Mouse (Mus musculus): ENCODE data around the gene Elf1. TPM values are rescaled to one million over a fixed set of nuclear protein-coding genes. Genes with fewer than 3 reads are reported as not detected.
"Not testable (repeated sequence)": the region's sequence is repeated elsewhere in the genome, so short reads cannot be mapped to it uniquely, and the experiment has no call there.

Gene Elf1
- 69.9 and 74.0 TPM in 2 replicates for polyA plus RNA-seq (2012; ENCODE audit: insufficient read depth, insufficient read length, missing spikeins)

DNA sequence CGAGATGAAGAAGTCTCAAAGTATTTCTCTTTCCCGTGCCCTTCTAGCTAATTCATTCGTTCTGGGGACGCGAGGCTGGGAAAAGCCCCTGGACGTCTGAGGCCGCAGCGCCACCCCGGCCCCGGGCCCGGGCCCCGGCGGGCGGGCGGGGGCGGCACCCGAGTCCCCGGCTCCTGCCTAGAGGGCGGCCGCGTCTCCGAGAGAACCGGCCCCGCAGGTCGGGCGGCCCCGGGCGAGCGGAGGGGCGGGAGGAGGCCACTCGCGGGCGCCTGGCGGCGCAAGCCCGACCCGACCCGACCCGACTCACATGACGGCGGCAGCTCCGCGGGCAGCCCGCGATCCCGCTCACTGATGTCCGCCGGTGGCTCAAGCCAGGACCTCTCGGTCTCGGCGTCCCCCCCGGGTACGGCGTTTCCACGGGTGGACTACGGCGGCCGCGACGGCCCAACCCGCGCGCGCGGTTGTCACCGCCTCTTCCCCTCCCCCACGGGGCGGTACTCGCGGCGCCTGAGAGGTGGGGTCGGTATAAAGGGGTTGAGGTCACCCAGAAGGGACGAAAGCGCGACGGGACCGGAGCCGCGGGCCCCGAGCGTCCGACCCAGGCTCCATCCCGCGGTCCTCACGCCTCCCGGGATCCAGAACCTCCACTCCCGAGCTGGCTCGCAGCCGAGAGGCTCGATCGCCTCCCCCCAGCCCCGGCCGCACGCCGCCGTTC is at the start of gene Elf1:
Elf1 (plus strand) TSS at position 571 of the 715 bp plus-strand sequence.
- Histone ChIP-seq H3K4me1 (ENCODE audit: control insufficient read depth, insufficient read depth, low read length) (peaks cover 27% of the 10 kb centered on the region), H3K27ac (ENCODE audit: insufficient read depth, low read depth, low read length) (peak within 1 kb of the TSS; percentile 97), H3K4me3 (ENCODE audit: insufficient read depth, low read length) (peak within 1 kb of the TSS; percentile 96)
- TF ChIP-seq POLR2A (IDR thresholded peaks at IDR 0.05; ENCODE audit: borderline replicate concordance, low read depth, low read length): 0 out of 2 replicates have a peak, but pooled peaks have one; percentile 12
- TF ChIP-seq CTCF (IDR thresholded peaks at IDR 0.05; ENCODE audit: low read depth, low read length): no peak

- no peak overlapping the region for H3K27ac ChIP-seq (ENCODE audit: insufficient read depth, low read depth, low read length)
- TF ChIP-seq CTCF (IDR thresholded peaks at IDR 0.05; ENCODE audit: low read depth, low read length) (no peak), POLR2A (IDR thresholded peaks at IDR 0.05; ENCODE audit: borderline replicate concordance, low read depth, low read length) (no peak)
- no peaks in the 10 kb centered on the region; the same call in 1 of the 2 replicates for H3K4me1 ChIP-seq (ENCODE audit: control insufficient read depth, insufficient read depth, low read length)
- H3K4me3 ChIP-seq (ENCODE audit: insufficient read depth, low read length): no peak overlapping the region
Measured at GRCm38 (mm10) chr14:79434068-79434467, 46.9 kb upstream of the Elf1 start.

GRCm38 (mm10) chr14:79440655-79441054 is 40.3 kb upstream of the Elf1 start:
- Histone ChIP-seq H3K4me1 (ENCODE audit: control insufficient read depth, insufficient read depth, low read length) (peaks cover 10% of the 10 kb centered on the region), H3K27ac (ENCODE audit: insufficient read depth, low read depth, low read length) (no peak overlapping the region), H3K4me3 (ENCODE audit: insufficient read depth, low read length) (no peak overlapping the region)
- TF ChIP-seq CTCF (IDR thresholded peaks at IDR 0.05; ENCODE audit: low read depth, low read length): no peak
- TF ChIP-seq POLR2A (IDR thresholded peaks at IDR 0.05; ENCODE audit: borderline replicate concordance, low read depth, low read length): no peak

- peak overlapping the region; percentile 49 for H3K27ac ChIP-seq (ENCODE audit: insufficient read depth, low read depth, low read length)
Measured at GRCm38 (mm10) chr14:79441441-79441840, 39.6 kb upstream of the Elf1 start.

DNA sequence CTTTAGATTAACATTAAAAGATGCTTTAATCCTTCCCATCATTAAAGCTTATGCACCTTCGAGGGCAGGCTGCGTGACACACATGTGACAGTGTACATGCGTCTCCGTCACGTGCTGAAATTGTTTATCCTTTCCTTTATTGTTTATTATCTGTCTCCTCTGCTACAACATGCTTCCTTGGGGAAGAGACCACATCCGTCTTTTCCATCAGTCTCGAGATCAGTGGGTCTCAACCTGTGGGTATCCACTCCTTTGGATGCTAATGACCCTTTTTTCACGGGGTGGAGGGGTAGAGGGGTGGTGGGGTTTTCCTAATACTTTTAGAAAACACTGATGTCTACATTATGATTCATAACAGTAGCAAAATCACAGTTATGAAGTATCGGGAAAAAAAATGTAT is 36.4 kb upstream of the Elf1 start:
- Histone ChIP-seq H3K4me1 (ENCODE audit: control insufficient read depth, insufficient read depth, low read length) (peaks cover 10% of the 10 kb centered on the region), H3K27ac (ENCODE audit: insufficient read depth, low read depth, low read length) (no peak overlapping the region), H3K4me3 (ENCODE audit: insufficient read depth, low read length) (no peak overlapping the region)
- TF ChIP-seq CTCF (IDR thresholded peaks at IDR 0.05; ENCODE audit: low read depth, low read length) (no peak), POLR2A (IDR thresholded peaks at IDR 0.05; ENCODE audit: borderline replicate concordance, low read depth, low read length) (no peak)

More at GRCm38 (mm10) chr14:79441441-79441840, 39.6 kb upstream of the Elf1 start:
- Histone ChIP-seq H3K4me1 (ENCODE audit: control insufficient read depth, insufficient read depth, low read length) (peaks cover 10% of the 10 kb centered on the region), H3K4me3 (ENCODE audit: insufficient read depth, low read length) (no peak overlapping the region)
- TF ChIP-seq POLR2A (IDR thresholded peaks at IDR 0.05; ENCODE audit: borderline replicate concordance, low read depth, low read length) (no peak), CTCF (IDR thresholded peaks at IDR 0.05; ENCODE audit: low read depth, low read length) (no peak)

GRCm38 (mm10) chr14:79445055-79445620 is 35.9 kb upstream of the Elf1 start:
- no peak overlapping the region for H3K27ac ChIP-seq (ENCODE audit: insufficient read depth, low read depth, low read length)
- H3K4me3 ChIP-seq (ENCODE audit: insufficient read depth, low read length): no peak overlapping the region
- peaks cover 10% of the 10 kb centered on the region for H3K4me1 ChIP-seq (ENCODE audit: control insufficient read depth, insufficient read depth, low read length)
- TF ChIP-seq POLR2A (IDR thresholded peaks at IDR 0.05; ENCODE audit: borderline replicate concordance, low read depth, low read length) (no peak), CTCF (IDR thresholded peaks at IDR 0.05; ENCODE audit: low read depth, low read length) (no peak)

GRCm38 (mm10) chr14:79451681-79452590 is 29.1 kb upstream of the Elf1 start, which contains the start of gene Kbtbd6:
Gene Kbtbd6, plus strand, starts transcription at chr14:79451835.
- H3K4me3 ChIP-seq (ENCODE audit: insufficient read depth, low read length): peak within 1 kb of the TSS; percentile 85
- peak within 1 kb of the TSS; percentile 57 for H3K27ac ChIP-seq (ENCODE audit: insufficient read depth, low read depth, low read length)
- not testable (repeated sequence) for H3K4me1 ChIP-seq (ENCODE audit: control insufficient read depth, insufficient read depth, low read length)

DNA sequence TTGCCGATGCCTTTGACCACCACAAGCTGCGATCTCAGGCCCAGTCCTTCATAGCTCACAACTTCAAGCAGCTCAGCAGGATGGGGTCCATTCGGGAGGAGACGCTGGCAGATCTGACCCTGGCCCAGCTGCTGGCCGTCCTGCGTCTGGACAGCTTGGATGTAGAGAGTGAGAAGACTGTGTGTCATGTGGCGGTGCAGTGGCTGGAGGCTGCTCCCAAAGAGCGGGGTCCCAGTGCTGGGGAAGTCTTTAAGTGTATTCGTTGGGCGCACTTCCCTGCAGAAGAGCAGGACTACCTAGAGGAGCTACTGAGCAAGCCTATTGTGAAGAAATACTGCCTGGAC is 28.4 kb upstream of the Elf1 start:
- H3K27ac ChIP-seq (ENCODE audit: insufficient read depth, low read depth, low read length); H3K4me3 ChIP-seq (ENCODE audit: insufficient read depth, low read length); H3K4me1 ChIP-seq (ENCODE audit: control insufficient read depth, insufficient read depth, low read length): not testable (repeated sequence)

DNA sequence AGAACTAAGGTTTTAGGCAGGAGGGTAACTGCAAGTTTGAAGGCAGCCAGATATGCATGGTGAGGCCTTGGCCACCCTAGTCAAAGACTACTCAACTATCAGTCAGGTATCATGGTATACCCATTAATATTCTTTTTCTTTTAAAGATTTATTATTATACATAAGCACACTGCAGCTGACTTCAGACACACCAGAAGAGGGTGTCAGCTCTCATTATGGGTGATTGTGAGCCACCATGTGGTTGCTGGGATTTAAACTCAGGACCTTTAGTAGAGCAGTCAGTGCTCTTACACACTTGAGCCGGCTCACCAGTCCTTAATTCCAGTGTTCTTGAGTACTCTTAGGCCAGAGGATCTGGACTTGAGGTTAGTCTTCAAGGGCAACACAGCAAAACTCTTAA is 20.6 kb upstream of the Elf1 start:
- peaks cover 19% of the 10 kb centered on the region for H3K4me1 ChIP-seq (ENCODE audit: control insufficient read depth, insufficient read depth, low read length)
- no peak for TF ChIP-seq POLR2A (IDR thresholded peaks at IDR 0.05; ENCODE audit: borderline replicate concordance, low read depth, low read length)
- TF ChIP-seq CTCF (IDR thresholded peaks at IDR 0.05; ENCODE audit: low read depth, low read length): no peak
- H3K4me3 ChIP-seq (ENCODE audit: insufficient read depth, low read length): no peak overlapping the region
- peak overlapping the region; percentile 31; the same call in 1 of the 2 replicates for H3K27ac ChIP-seq (ENCODE audit: insufficient read depth, low read depth, low read length)

DNA sequence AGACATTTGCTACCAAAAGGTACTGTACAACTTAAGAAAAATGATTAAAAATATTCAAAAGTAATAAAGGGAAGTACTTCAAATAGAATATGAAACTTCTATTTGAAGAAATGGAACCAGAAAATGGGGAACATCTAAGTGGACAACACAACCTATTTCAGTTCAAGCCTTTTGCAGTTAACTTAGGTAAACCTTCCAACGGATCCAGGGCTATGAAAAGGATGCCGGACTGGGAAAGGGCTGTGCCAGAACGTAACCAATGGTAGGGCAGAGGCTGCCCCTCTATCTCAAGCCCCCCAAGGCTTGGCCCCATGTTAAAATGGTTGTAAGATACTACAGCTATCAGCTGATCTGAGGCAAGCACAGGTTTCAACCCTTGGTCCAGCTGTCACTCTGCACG is 20.0 kb upstream of the Elf1 start:
- TF ChIP-seq POLR2A (IDR thresholded peaks at IDR 0.05; ENCODE audit: borderline replicate concordance, low read depth, low read length) (no peak), CTCF (IDR thresholded peaks at IDR 0.05; ENCODE audit: low read depth, low read length) (no peak)
- Histone ChIP-seq H3K4me1 (ENCODE audit: control insufficient read depth, insufficient read depth, low read length) (peaks cover 19% of the 10 kb centered on the region), H3K4me3 (ENCODE audit: insufficient read depth, low read length) (no peak overlapping the region), H3K27ac (ENCODE audit: insufficient read depth, low read depth, low read length) (peak overlapping the region; percentile 59; the same call in 1 of the 2 replicates)
